Mouse (Mus musculus) liver, adult 2 months (tissue): ENCODE measurements around the gene Usp17la.

Experiments
- CTCF ChIP-seq: fragments of 200-500 bp; IDR thresholded peaks from 2 replicates; pipeline ENCODE4 v1.5.1; 2011; ENCODE audit warnings: low read depth, low read length, control low read depth
- POLR2A ChIP-seq: fragments of 200-500 bp; IDR thresholded peaks from 2 replicates; pipeline ENCODE4 v1.6.1; 2011; ENCODE audit warnings: low read length, control low read depth; ENCODE audit not compliant: insufficient read depth; ENCODE audit errors: extremely low read depth

GRCm38 (mm10) chr7:104842503-104842902 is 14.3 kb upstream of the Usp17la start, which contains the start of gene Usp17lb:
- TF ChIP-seq POLR2A (no peak), CTCF (no peak)
